Mouse (Mus musculus): ENCODE measurements at regions not wholly inside any gene's neighbourhood (a gene's known extent, or its start where the extent isn't known, plus 50 kb on each side); places are given as distances from the start of the nearest gene placed in this dataset.

DNA sequence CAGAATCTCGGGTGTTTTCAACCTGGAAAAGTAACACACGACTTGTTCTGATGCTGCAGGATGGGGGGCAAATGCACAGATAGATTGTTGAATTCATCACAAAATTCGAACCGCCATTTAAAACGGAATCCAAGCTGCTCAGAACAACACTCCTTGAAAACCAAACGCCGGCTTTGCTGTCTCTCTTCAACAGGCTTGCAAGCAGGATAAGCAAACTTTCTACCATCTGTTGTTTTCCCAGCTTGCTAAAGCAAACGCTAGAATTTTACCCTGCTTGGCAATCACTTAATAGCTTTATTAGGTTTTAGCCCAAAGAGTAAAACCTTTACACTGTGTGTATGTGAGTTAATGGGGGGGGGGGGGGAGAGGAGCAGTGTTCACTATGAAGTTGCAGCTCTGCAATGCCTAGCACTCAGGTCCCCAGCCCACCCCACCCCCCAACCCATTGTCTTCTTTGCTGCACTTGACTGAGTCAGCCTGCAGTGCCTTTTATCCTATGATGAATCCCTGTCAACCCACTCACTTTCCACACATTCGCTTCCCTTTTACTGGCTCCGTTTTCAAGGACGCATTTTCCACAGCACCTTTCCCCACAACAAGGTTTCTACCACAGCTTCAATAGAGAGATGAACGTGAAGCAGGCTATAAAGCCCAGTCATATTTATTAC, 190.1 kb upstream of the Fat1 start:
- TF ChIP-seq CTCF (IDR thresholded peaks at IDR 0.05; ENCODE audit: low read depth), result no peak
- no peak for TF ChIP-seq EP300 (IDR thresholded peaks at IDR 0.05; ENCODE audit: low read depth)
